Mouse (Mus musculus): ENCODE results near the gene Camta2.

The Camta2 gene

DNA sequence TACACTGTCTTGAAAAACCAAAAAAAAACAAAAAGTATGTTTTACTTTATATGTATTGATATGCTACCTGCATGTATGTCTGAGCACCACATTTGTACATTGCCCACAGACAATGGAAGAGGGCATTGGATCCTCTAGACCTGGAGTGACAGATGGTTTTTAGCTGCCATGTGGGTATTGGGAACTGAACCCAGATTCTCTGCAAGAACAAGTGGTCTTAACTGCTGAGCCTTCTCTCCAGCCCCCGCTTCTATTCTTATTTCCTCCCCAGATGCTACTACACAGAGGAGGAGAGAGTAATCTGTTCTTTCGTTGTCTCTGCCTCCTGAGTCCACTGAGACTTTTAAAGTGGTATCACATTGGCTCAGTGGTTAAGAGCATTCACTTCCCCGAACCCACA, 5.6 kb upstream of the Camta2 start:
- in situ Hi-C loops (cut with MboI) = no loop called here

DNA sequence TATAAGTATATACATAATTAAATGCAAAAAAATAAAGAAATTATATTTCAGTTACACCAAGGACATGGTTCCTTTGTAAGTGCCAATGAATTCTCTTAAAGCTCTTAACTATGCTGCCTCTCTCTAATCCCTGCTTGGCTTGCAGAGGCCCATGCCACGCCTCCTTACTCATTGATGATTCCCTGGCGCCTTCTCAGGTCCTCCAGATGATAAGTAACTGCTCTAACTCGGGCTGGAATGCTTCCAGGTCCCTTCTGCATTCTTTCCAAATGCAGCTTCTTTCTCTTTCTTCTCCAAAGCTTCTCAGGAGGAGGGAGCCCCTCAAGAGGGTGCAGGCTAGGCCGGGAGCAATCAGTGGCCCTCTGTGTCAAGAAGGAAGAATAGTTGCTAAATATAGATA, 1.7 kb upstream of the Camta2 start:
- in situ Hi-C loops (cut with MboI) = no loop called here

DNA sequence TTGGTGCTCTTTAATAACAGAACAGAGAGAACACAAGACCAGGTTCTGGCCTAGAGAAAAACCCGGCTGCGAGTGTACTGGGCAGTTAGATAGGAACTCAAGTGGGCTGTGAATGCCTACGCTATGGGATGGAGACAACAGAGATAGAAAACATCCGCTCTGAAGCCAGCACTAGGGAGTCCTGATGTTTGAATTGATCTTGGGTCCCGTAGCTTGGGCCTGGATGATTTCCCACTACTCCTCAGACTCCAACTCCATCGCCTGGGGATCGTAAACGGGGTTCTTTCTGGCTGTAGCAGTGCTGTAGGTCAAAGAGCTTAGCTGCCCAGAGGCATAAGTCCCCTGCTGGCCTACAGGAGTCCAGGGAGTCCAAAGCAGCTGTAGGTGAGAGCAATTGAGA, 467 bp upstream of the Camta2 start:
- in situ Hi-C loops (cut with MboI) = no loop called here

DNA sequence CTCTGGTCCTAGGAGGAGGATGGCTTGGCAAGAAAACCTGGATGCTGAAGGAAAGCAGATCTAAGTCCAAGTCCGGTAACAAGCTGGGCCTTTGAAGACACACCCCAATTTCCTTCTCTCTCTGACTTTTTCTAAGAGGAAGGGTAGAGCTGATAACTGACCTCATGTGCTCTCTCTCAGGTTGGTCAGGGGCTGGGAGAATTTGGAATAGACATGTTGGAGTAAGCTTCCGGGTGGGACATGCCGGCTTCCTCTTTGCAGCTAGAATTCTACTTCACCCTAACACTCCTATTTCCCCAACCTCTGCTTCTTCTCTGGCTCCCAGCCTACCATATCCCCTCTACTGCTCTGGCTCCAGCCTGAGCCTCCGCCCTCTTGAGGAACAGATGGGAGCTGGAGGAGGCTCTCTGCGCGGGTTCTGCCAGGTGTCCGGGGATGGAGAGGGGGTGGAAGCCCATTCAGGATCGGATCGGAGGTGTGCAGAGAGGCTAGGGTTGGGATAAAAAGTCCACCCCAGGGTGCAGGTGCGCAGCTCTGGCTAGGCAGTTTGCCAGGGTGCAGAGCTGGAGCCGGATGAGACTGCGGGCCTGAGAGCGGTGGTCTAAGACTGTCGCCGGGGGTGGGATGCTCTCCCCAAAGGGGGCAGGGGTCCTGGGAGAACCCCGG, 871 bp downstream of the Camta2 start:
- in situ Hi-C loops (cut with MboI) = no loop called here

DNA sequence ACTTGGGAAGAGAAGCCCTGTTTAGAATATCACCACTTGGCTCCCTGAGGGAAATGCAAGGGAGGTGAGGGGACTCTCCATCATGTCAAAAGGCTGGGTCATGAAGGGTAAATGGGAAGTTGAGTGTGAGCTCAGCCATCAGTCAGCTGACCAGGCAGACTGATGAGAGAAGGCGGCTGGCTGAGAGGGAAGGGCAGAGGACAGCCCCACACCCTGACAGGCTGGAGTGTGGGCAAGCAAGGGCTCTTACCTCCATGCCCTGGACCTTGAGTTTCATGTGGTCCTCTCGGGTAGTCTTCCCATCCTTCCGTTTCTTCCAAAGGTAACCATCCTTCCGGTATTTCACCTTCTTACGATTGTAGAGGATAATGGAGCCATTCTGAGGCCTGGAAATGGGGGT, 4.3 kb downstream of the Camta2 start:
- in situ Hi-C loops (cut with MboI) = no loop called here

DNA sequence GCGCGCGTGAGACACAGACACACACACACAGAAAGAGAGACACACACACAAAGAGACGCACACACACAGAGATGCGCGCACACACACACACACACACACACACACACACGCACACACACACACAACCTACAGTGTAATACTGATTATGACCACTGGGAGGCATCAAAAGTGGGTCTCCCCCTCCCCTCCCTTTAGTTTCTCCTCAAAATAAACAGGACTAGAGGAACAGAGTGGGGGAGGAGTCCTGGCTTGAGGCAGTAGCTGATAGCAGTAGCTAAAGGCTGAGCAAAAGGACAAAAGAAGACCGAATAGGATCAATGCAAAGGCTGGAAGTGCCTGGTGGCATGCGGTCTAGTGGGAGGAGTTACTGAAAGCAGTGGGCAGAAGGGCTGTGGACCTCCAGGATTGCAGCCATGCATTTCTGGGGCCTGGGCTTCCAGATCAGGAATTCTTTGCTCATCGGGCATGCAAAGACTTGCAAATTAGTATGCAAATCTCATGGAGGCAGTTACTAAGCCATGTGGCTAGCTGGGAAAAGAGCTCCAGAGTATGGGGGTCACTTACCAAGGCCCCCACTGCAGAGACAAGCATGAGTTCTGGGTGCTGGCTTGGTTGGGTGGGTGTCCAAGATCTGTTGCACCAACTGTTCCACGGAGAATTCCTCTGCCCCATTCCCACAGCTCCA, 5.9 kb downstream of the Camta2 start:
- in situ Hi-C loops (cut with MboI) = no loop called here

DNA sequence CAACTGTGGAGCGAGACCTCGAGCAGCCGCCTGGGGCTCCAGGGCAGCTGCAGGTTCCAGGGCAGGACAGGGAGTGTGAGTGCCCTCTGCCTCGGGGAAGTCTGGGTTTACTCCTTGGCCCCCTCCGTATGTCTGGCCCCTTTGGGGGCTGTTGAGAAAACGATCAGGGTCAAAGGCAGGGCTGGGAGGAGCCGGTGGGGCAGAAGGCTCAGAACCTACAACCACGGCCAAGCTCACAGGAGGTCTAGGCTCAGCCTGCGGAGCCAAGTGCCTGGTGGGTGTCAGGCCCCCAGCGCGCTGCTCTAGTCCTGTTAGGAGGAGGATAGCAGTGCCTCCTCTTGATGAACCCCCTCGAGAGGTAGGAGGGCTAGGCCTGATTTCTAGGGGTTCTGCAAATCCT, 6.7 kb downstream of the Camta2 start:
- in situ Hi-C loops (cut with MboI) = no loop called here

DNA sequence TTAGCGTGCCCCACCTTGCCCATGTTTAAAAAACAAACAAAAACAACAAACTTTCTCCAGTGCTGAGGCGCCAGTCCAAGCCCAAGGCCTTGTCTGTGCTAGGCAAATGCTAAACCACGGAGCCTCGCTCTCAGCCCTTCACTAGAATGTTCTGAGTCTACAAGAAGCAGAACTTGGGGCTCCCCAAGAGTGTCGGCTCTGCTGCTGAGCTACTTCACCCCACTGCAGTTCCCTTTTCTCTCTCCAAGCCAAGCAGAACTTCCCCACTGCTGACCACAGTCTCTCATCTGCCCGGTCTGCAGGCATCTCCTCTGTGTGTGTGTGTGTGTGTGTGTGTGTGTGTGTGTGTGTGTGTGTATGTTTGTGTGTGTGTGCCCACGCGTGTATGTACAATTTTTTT, 8.0 kb downstream of the Camta2 start:
- in situ Hi-C loops (cut with MboI) = no loop called here

DNA sequence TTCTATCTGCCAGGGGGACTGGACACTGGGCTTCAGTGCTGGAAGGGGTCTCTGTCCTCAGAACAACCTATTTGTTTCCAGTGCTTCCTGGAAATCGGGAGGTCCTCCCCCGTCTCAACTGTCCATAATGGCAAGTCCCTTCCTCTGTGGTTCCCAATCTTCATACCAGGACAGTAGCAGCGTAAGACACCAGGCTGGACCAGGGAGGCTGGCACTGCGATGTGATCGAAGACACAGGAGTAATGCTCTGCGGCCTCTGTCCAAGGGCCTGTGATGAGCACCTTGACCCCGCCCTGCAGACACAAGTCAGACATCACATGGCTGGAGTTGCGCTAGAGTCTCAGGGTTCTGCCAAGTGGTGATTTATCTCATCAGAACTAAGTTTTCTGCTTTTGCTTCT, 8.5 kb downstream of the Camta2 start:
- in situ Hi-C loops (cut with MboI) = no loop called here

DNA sequence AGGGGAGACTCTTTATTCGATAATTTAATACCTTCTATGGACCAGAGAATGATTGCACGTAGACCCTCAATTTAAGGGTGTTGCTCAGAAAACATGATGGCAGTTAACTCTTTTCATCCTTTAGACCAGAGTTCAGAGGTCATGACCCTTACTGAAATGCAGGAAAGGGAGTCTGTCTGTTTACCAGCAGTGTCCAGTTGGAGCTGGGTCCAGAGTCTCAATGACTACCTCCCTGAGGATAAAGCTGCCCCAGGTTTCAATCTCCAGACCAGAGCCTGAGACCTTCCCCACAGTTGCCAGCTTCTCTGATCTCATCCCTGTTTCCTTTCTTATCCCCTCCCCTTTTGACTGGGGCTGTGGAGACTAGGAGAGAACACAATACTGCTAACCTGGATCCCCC, 9.3 kb downstream of the Camta2 start:
- in situ Hi-C loops (cut with MboI) = no loop called here

DNA sequence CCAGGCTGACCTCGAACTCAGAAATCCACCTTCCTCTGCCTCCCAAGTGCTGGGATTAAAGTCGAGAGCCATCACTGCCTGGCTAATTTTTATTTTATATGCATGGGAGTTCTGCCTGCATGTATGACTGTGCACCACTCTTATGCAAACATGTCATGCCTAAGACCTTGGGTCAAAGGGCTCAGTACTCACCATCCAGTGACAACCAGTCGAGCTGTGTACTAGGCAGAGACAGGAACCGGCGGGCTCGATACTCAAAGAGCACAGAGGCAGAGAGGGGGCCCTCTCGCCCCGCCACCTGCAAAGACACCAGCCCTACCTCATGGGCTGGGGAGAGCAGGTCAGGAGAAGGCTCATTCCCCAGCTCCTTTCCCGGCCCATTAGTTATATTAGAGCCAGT, 9.8 kb downstream of the Camta2 start:
- in situ Hi-C loops (cut with MboI) = no loop called here

DNA sequence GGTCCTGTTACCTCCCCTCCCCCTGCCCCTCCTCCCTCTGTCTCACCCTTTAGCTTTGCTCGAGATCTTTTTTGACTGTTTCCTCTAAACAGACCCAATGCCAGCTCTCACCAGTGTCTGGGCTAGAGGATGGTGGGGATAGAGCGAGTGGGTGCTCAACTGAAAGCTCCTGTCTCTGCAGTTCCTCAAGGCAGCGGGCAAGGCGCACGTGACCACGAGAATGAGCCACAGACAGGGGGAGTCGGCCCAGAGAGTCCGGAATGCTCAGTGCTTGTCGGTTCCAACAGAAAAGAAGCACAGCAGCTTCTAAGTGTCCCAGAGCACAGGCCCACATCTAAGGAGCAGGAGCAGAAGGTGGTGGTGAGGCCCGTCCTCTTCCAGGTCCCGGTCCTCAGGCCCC, 13.4 kb downstream of the Camta2 start:
- in situ Hi-C loops (cut with MboI) = loop anchor here (25.0 kb wide), 1 partner anchor 662 kb away; the partner anchor contains the start of genes Acadvl, Dlg4 and Dvl2

DNA sequence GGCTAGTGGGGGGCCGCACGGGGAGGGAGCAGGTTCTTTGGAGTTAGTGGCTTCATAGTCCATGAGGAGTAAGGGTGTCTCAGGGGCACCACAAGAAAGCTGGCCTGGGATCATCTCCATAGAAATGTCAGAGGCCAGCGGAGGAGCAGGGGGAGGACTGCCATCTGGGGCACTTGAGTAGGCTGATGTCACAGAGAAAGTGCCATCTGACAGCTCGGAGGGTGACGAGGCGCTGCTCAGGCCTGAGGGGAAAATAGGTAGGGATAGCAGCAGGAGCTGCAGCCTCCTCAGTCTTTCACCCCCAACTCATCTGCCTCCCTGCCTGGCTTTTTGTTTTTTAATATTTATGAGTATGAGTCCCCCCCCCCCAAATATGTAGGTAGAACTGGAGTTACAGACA, 13.9 kb downstream of the Camta2 start:
- in situ Hi-C loops (cut with MboI) = loop anchor here (25.0 kb wide), 1 partner anchor 662 kb away; the partner anchor contains the start of genes Acadvl, Dlg4 and Dvl2

DNA sequence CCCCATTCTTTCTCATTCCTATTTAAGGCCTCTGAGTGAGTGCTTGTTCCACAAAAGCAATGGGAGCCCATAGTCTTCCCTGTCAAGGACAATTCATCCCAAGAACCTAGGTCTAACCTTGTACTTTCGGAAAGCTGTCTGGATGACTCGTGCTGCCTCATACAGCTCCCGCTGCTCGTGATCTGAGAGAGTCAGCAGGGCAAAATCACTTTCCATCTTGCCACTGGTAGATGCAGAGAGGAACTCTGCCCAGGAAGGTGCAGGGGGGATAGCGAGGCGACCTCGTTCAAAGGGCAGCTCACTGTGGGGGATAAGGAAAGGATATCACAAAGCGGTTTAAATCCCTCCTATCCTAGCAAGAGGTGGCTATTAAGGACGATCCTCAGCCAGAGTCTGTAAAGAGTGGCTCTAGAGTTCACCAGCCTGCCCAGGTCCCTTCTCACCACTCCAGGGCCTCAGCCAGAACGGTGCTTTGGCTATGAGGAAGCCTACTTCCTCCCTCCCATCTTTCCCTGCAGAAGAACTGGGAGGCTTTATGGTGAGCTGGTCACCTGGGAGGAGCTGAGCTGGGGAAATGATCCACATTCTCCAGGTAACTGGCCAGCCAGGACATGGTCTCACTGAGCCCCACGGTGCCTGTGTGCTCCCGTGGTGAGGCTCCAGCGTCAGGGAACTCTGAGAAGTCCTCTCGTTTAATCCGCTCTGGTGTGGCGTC, 16.4 kb downstream of the Camta2 start:
- in situ Hi-C loops (cut with MboI) = loop anchor here (25.0 kb wide), 1 partner anchor 659 kb away; the partner anchor contains the start of genes Acadvl, Dlg4 and Dvl2

DNA sequence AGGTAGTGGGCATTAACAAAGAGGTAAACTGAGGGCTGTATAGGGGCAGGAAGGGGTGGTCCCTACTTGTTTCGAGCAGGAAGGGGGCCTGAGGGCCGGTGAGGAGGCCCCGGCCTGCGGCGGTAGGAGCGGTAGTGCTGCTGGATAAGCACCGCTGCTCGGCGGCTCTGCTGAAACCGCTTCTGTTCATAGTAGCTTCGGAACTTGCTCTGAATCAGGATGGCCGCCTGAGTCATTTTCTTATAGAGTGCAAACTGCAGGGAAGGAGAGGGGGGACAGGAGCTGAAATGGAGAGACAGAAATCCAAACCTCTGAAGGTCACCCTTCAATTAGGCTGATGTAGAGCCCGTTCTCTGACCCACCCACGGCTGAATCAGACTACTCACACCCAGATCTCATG, 17.4 kb downstream of the Camta2 start:
- in situ Hi-C loops (cut with MboI) = loop anchor here (25.0 kb wide), 1 partner anchor 658 kb away; the partner anchor contains the start of genes Acadvl, Dlg4 and Dvl2

DNA sequence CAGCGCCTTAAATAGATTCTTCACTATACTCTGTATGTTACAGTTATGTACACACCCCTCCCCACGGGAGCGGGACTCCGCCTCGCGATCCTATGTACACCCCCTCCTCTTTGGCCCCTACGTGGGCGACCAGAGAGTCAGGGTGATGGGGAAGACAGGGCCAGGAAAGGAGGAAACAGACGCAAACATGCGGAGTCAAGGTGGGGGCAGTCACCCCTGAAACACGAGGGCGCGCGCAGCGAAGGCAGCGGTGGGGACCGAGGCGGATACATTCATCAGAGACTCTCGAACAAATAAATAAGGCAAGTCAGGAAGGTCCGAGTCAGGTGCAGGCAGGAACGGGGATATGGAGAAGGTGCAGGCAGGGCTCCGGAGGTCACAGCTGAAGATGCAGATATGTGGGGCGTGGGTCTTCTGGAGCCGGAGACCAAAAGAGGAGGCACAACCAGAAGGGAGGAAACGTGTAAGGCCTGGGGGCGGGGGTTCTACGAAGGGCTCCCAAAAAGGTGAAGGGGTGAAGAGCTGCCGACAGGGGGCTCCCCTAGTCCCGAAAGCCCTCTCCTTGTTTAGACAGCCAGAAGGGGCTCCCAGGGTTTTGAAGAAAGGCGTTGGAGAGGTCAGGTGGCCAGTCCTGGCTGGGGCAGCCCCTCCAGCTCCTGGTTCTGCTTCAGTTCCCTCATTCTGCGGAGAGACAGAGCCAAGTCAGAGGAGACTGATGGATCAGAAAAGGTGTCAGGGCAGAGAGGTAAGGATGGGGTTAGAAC, 18.1 kb downstream of the Camta2 start:
- in situ Hi-C loops (cut with MboI) = loop anchor here (25.0 kb wide), 1 partner anchor 657 kb away; the partner anchor contains the start of genes Acadvl, Dlg4 and Dvl2

DNA sequence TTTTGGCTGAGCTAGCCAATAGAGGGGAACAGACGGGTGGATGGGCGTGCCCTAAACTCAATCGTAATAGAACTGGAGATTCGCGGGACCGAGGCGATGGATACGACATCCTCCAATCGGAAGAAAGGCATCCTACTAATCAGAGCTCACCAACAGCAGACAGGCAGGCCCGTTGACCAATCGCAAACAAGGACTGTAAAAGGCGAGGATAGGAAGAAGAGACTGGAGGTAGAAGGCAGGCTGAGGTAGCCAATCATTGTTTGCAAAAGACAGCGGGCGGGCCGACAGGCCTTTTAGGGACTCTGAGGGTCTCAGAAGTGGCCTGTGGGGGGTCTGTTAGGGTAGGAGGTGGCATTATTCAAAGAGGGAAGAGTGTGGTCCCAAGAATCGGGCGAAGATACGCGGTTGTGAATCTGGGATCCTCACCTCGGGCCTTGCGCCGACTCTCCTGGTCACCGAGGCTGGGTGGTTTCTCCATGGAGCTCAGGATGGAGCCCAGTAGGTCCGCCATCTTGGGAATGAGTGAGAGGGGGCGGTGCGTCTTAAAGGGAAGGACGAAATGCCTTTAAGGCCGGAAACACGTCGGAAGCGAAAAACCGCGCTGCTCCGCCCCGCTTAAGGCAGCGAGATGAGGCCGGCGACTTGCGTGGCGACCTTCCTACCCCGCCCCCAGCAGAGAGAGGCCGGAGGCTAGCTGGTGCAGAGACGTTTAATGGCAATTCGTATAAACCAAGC, 19.0 kb downstream of the Camta2 start, which contains the start of gene Spag7:
TSS of gene Spag7 (minus strand) at position 646 of the 735 bp plus-strand sequence.
- in situ Hi-C loops (cut with MboI) = loop anchor here (25.0 kb wide), 1 partner anchor 657 kb away; the partner anchor contains the start of genes Acadvl, Dlg4 and Dvl2

DNA sequence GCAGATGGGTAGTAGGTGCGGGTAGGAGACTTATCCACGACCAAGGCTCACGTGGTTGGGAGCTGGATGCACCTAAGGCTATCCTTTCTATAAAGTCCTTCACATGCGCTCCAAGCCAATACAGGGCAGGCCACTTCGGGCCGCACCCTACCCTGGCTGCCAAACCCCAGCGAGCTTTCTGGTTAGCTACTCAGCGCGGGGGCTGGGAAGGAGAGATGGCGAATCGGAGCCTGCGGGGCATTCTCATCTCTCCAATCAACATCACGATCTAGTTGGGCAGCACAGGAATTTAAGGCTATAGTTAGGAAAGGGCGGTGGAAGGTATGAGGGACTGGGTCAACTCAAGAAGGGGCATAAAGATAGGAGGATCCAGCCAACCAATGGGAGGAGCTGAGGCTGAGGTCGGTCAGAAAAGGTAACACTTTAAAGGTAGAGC, 19.6 kb downstream of the Camta2 start:
- in situ Hi-C loops (cut with MboI) = loop anchor here (25.0 kb wide), 1 partner anchor 656 kb away; the partner anchor contains the start of genes Acadvl, Dlg4 and Dvl2

DNA sequence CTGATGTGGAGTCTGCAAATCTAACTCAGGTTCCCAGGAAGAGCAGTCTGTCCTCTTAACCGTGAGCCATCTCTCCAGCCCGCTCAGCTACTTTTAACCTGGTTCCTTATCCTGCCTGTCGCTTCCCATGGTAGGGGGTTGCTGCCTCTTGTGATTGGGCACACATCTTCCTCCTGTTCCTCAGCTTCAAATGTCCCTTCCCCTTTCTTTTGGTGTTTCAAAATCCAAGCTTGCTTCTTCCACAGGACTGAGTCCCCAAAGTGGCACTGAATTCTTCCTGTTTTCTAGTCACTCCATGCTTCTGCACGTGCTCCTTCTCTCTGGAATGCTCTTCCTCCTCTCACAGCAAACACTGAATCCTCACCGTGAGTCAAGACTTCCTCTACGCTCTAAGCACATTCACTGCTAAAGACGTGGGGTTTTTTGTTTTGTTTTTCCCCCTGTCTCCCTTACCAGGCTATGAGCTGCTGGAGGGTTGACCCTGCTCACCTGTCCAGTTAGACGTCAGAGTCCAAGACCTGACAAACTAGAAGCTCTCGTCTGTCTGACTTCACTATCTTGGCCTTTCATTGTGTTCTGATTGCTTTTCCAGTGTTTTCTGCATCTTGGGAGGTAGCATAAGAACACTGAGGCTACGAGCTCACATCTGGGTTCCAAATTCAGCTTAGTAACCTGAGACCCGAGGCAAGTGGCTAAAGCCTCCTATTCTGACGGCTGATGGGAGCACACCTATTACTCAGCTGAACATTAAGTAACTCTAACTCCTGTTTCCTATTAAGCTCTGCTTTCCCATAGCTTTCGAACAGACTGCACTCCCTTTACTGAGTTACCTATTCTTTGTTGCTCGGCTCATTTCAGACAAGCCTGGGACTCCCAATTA, 20.4 kb downstream of the Camta2 start:
- in situ Hi-C loops (cut with MboI) = loop anchor here (25.0 kb wide), 1 partner anchor 655 kb away; the partner anchor contains the start of genes Acadvl, Dlg4 and Dvl2

DNA sequence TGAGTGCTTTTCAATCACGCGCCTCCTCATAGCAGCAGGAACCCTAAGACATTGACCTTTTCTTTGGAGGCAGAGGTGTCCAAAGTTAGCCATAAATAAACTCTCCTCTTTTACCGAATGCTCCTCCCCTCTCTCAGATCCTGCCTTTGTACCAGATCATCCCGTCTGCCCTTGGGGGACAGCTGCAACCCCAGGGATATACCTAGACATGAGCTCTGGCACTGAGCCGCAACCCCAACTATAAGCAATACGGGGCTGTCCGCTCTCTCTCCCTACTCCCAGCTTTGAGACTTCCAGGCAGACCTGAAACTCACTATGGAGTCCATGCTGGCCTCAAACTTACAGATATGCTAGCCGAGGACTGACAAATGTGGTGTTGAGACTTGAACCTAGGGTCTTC, 21.2 kb downstream of the Camta2 start:
- in situ Hi-C loops (cut with MboI) = loop anchor here (25.0 kb wide), 1 partner anchor 654 kb away; the partner anchor contains the start of genes Acadvl, Dlg4 and Dvl2
